Mouse (Mus musculus) heart, embryonic 13.5 days (tissue): ENCODE results near the gene Dxo. TPM values are rescaled to one million over a fixed set of nuclear protein-coding genes. Genes with fewer than 3 reads are reported as not detected.

Source experiments
- ATAC-seq: fragments of 200-750 bp; cut with Nextera tagmentation; 2 replicates; pipeline ENCODE4 v1.8.0; 2017; ENCODE audit warnings: moderate TSS enrichment; ENCODE audit not compliant: insufficient number of reproducible peaks, low FRiP score, low TSS enrichment; ENCODE audit errors: extremely low read depth
- H3K27ac ChIP-seq: fragments of 300-500 bp; sonication (generic); replicated peaks from 2 replicates; pipeline ENCODE4 v1.5.1; 2015; ENCODE audit warnings: moderate library complexity, mild to moderate bottlenecking, inconsistent platforms
- H3K27me3 ChIP-seq: fragments of 300-500 bp; sonication (generic); replicated peaks from 2 replicates; pipeline ENCODE4 v1.6.1; 2015; ENCODE audit warnings: mild to moderate bottlenecking, inconsistent platforms
- H3K36me3 ChIP-seq: fragments of 300-500 bp; sonication (generic); 2 replicates; pipeline ENCODE4 v1.6.1; 2015; ENCODE audit warnings: mild to moderate bottlenecking, inconsistent platforms
- H3K4me1 ChIP-seq: fragments of 300-500 bp; sonication (generic); 2 replicates; pipeline ENCODE4 v1.6.1; 2015; ENCODE audit warnings: inconsistent platforms
- H3K4me2 ChIP-seq: fragments of 300-500 bp; sonication (generic); 2 replicates; pipeline ENCODE4 v1.6.1; 2015; ENCODE audit warnings: inconsistent platforms, mild to moderate bottlenecking, moderate library complexity
- H3K4me3 ChIP-seq: fragments of 300-500 bp; sonication (generic); 2 replicates; pipeline ENCODE4 v1.5.1; 2015; ENCODE audit warnings: moderate library complexity, mild to moderate bottlenecking, inconsistent platforms
- H3K9ac ChIP-seq: fragments of 300-500 bp; sonication (generic); 2 replicates; pipeline ENCODE4 v1.6.1; 2015; ENCODE audit warnings: inconsistent platforms, mild to moderate bottlenecking, moderate library complexity
- H3K9me3 ChIP-seq: fragments of 300-500 bp; sonication (generic); 2 replicates; pipeline ENCODE4 v1.6.1; 2016; ENCODE audit warnings: inconsistent platforms
- WGBS: fragments of 180-500 bp; shearing (Covaris S2); methylation state at CpG from one replicate; pipeline ENCODE4 v1.1.7; 2015; ENCODE audit warnings: mixed read lengths; 5-methylcytosine and 5-hydroxymethylcytosine counted together
- polyA plus RNA-seq: library from polyadenylated mRNA; unstranded; fragments of >200 nt; fragmentation: Nextera tagmentation; extraction: Ambion mirVana; gene quantifications from 2 replicates; pipeline ENCODE4 v1.2.1, GENCODE M21; 2015

Gene Dxo
- polyA plus RNA-seq, 1 experiment from 2014 or later = 32.3 TPM

DNA sequence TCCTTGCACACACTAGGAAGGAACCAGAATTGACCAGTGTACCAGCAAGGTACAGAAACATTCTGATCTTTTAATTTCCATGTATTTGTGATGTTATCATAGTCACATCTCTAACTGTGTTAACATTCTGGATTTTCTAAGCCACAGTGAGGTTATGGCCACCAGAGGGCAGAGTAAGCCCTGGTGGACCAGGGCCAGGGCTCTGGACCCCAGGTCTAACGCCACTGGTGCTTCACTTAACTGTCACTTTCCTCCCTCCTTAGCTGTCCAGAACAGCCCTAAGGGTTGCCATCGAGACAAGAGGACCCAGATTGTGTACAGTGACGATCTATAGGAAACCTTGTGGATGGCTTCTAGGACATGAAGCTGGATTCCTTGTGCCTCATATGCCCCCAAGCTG, 19.0 kb downstream of the Dxo start:
- no peak for ATAC-seq
- peaks cover 58% of the 10 kb centered on the region for H3K36me3 ChIP-seq
- H3K4me2 ChIP-seq = no peak overlapping the region
- no peak overlapping the region for H3K4me3 ChIP-seq
- H3K4me1 ChIP-seq = peaks cover 7% of the 10 kb centered on the region
- WGBS = 31% methylated on average over 3 of the region's 3 CpGs
- H3K27ac ChIP-seq = no peak overlapping the region
- H3K9ac ChIP-seq = peak overlapping the region; percentile 60; the same call in 1 of the 2 replicates
- peaks cover 6% of the 10 kb centered on the region for H3K27me3 ChIP-seq
- H3K9me3 ChIP-seq = no peaks in the 10 kb centered on the region

- H3K27ac ChIP-seq = no peak overlapping the region
- H3K36me3 ChIP-seq = peaks cover 41% of the 10 kb centered on the region
- no peak for ATAC-seq
- H3K27me3 ChIP-seq = peaks cover 30% of the 10 kb centered on the region
- H3K4me3 ChIP-seq = no peak overlapping the region
- WGBS = 69% methylated on average over 4 of the region's 4 CpGs
- no peak overlapping the region for H3K9ac ChIP-seq
- H3K4me1 ChIP-seq = no peaks in the 10 kb centered on the region; the same call in 1 of the 2 replicates
- H3K4me2 ChIP-seq = no peak overlapping the region
- H3K9me3 ChIP-seq = no peaks in the 10 kb centered on the region
Measured at GRCm38 (mm10) chr17:34858670-34859069, 21.9 kb downstream of the Dxo start.

GRCm38 (mm10) chr17:34860514-34860913, 23.7 kb downstream of the Dxo start:
- Histone ChIP-seq H3K27ac (no peak overlapping the region), H3K4me1 (no peaks in the 10 kb centered on the region; the same call in 1 of the 2 replicates), H3K36me3 (peaks cover 24% of the 10 kb centered on the region), H3K9me3 (no peaks in the 10 kb centered on the region), H3K4me2 (no peak overlapping the region), H3K27me3 (peaks cover 43% of the 10 kb centered on the region), H3K4me3 (no peak overlapping the region), H3K9ac (no peak overlapping the region)
- ATAC-seq = no peak
- 78% methylated on average over 9 of the region's 9 CpGs for whole genome bisulfite sequencing

DNA sequence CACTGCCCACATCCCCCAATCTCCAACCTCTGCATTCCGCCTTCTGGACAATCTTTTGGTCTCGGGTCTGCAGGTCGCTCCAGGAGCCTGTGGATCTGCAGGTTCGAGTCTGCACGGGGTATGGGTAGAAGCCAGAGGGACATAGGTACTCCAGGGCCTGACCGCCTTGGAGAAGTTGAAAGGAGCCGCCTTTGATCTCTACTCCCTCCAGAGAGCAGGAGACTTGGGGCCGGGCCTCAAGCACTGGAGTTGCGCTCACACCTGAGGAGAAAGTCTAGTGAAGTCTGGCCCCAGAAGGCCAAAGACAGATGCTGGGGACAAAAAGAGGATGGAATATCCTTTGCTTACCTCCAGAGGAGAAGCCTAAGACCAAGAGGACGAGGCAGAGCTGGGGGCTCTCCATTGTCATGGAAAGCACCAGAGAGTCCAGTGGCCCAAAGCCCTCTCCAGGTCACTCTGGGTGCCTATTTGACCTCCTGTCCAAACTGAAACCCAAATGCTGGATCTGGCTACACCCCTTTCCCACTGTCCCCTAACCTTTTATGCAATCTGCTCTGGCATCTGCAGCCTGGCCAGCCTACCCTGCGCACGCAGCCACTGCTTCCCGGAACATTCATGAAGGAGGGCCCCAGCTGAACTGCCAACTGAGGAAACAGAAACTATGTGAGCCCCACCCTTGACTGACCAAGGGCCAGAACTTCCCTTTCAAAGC, 25.0 kb downstream of the Dxo start:
- no peak overlapping the region for H3K9ac ChIP-seq

GRCm38 (mm10) chr17:34862416-34863081, 25.7 kb downstream of the Dxo start, which contains the start of gene Cfb:
Cfb (minus strand) TSS chr17:34862518.
- WGBS = 64% methylated on average over 8 of the region's 8 CpGs
- Histone ChIP-seq H3K9me3 (no peaks in the 10 kb centered on the region), H3K4me3 (no peak within 1 kb of the TSS), H3K4me1 (no peaks in the 10 kb centered on the region), H3K36me3 (peaks cover 7% of the 10 kb centered on the region; the same call in 1 of the 2 replicates), H3K9ac (no peak within 1 kb of the TSS), H3K27ac (no peak within 1 kb of the TSS), H3K4me2 (no peak within 1 kb of the TSS), H3K27me3 (peaks cover 43% of the 10 kb centered on the region)
- no peak for ATAC-seq

More for the DNA sequence above, 25.0 kb downstream of the Dxo start:
- Histone ChIP-seq H3K27ac (no peak overlapping the region), H3K27me3 (peaks cover 43% of the 10 kb centered on the region), H3K4me1 (no peaks in the 10 kb centered on the region), H3K4me3 (no peak overlapping the region), H3K9me3 (no peaks in the 10 kb centered on the region), H3K4me2 (no peak overlapping the region), H3K36me3 (peaks cover 13% of the 10 kb centered on the region)
- ATAC-seq = no peak
- WGBS = 58% methylated on average over 13 of the region's 13 CpGs

GRCm38 (mm10) chr17:34865981-34866380, 29.2 kb downstream of the Dxo start:
- Histone ChIP-seq H3K4me1 (no peaks in the 10 kb centered on the region), H3K4me3 (no peak overlapping the region), H3K4me2 (no peak overlapping the region), H3K9ac (no peak overlapping the region), H3K36me3 (no peaks in the 10 kb centered on the region), H3K9me3 (no peaks in the 10 kb centered on the region), H3K27me3 (peaks cover 36% of the 10 kb centered on the region), H3K27ac (no peak overlapping the region)
- 49% methylated on average over 7 of the region's 7 CpGs for WGBS
- no peak for ATAC-seq

GRCm38 (mm10) chr17:34874321-34874720, 37.5 kb downstream of the Dxo start:
- Histone ChIP-seq H3K9ac (no peak overlapping the region), H3K4me1 (peaks cover 2% of the 10 kb centered on the region; the same call in 1 of the 2 replicates), H3K4me3 (no peak overlapping the region), H3K4me2 (no peak overlapping the region), H3K36me3 (no peaks in the 10 kb centered on the region), H3K27ac (no peak overlapping the region), H3K27me3 (peaks cover 10% of the 10 kb centered on the region), H3K9me3 (no peaks in the 10 kb centered on the region)
- ATAC-seq = no peak
- 85% methylated on average over 6 of the region's 6 CpGs for WGBS

DNA sequence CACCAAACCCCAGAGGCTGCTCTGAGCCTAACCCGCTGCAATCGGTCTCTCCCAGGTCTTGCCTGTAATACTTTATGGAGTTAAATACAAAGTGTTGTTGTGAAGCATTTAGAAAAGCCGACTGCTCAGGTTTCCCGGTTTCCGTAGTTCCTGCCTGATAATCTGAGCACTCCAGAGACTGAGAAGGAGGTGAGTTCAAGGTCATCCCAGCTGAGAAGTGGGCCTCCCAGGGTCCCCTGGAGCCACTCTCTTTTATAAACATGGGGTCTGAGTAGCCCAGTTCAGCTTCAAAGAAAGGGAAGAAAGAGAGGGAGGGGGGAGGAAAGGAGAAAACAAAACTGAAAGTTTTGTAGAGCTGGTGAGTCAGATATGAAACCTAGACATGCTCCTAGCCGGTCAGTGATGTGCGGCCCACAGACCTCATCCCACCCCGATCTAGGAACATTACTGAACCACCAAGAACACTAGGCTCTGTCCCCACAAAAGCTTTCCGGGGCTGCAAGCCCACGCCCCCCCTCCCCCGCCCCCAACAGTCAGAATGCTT, 42.6 kb downstream of the Dxo start, which contains the start of gene Zbtb12:
Gene Zbtb12 (plus strand): TSS at position 148 of the 544 bp plus-strand sequence.
- peaks cover 6% of the 10 kb centered on the region for H3K27me3 ChIP-seq
- no peak within 1 kb of the TSS for H3K4me3 ChIP-seq
- H3K9ac ChIP-seq = peak within 1 kb of the TSS; percentile 33; the same call in 1 of the 2 replicates
- no peaks in the 10 kb centered on the region for H3K9me3 ChIP-seq
- H3K4me1 ChIP-seq = peaks cover 11% of the 10 kb centered on the region; the same call in 1 of the 2 replicates
- ATAC-seq = no peak
- no peaks in the 10 kb centered on the region for H3K36me3 ChIP-seq
- WGBS = 58% methylated on average over 11 of the region's 11 CpGs
- no peak within 1 kb of the TSS for H3K27ac ChIP-seq
- no peak within 1 kb of the TSS for H3K4me2 ChIP-seq

- H3K9ac ChIP-seq = no peak overlapping the region
- H3K4me1 ChIP-seq = peaks cover 18% of the 10 kb centered on the region; the same call in 1 of the 2 replicates
- no peak for ATAC-seq
- H3K4me2 ChIP-seq = no peak overlapping the region
- H3K36me3 ChIP-seq = no peaks in the 10 kb centered on the region
- no peaks in the 10 kb centered on the region for H3K9me3 ChIP-seq
- H3K27ac ChIP-seq = no peak overlapping the region
- peaks cover 2% of the 10 kb centered on the region; the same call in 1 of the 2 replicates for H3K27me3 ChIP-seq
- no peak overlapping the region for H3K4me3 ChIP-seq
Measured at GRCm38 (mm10) chr17:34881166-34881565, 44.3 kb downstream of the Dxo start.

- H3K9ac ChIP-seq = peak within 1 kb of the TSS; percentile 61
- WGBS = 9% methylated on average over 15 of the region's 15 CpGs
Measured at GRCm38 (mm10) chr17:34881683-34882310, 45.0 kb downstream of the Dxo start, which contains the start of gene Gm20547. Gm20547 (minus strand) TSS chr17:34882042.

DNA sequence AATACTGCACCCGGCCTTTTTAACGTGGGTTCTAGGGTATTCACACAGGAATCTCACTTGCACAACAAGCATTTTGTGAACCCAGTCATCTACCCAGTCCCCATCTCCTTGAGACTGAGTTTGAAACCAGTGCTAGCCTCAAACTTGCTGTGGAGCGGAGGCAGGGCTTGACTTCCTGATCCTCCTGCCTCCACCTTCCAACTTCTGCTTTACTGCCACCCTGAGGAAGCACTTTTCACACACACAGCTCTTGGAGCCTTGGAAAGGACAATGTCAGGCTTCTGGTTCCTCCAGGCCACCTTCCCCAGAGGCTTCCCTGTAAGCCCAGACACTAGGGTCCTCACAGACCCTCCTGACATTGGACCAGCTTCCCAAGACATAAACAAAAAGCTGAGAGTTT, 46.5 kb downstream of the Dxo start:
- ATAC-seq = no peak
- no peak overlapping the region for H3K4me2 ChIP-seq
- H3K27me3 ChIP-seq = peaks cover 2% of the 10 kb centered on the region; the same call in 1 of the 2 replicates
- H3K4me3 ChIP-seq = no peak overlapping the region
- WGBS = 56% methylated on average over 3 of the region's 3 CpGs
- no peaks in the 10 kb centered on the region for H3K9me3 ChIP-seq
- no peak overlapping the region for H3K9ac ChIP-seq
- H3K4me1 ChIP-seq = peaks cover 19% of the 10 kb centered on the region; the same call in 1 of the 2 replicates
- no peaks in the 10 kb centered on the region for H3K36me3 ChIP-seq
- no peak overlapping the region for H3K27ac ChIP-seq

More at GRCm38 (mm10) chr17:34881683-34882310, 45.0 kb downstream of the Dxo start, which contains the start of gene Gm20547:
- peaks cover 2% of the 10 kb centered on the region; the same call in 1 of the 2 replicates for H3K27me3 ChIP-seq
- no peaks in the 10 kb centered on the region for H3K36me3 ChIP-seq
- peaks cover 19% of the 10 kb centered on the region; the same call in 1 of the 2 replicates for H3K4me1 ChIP-seq
- ATAC-seq = no peak
- peak within 1 kb of the TSS; percentile 47 for H3K4me2 ChIP-seq
- no peak within 1 kb of the TSS for H3K27ac ChIP-seq
- 0 out of 2 replicates have a peak within 1 kb of the TSS, but pooled peaks have one; percentile 1 for H3K4me3 ChIP-seq
- H3K9me3 ChIP-seq = no peaks in the 10 kb centered on the region
